Mouse (Mus musculus): ENCODE data around the gene Erc2.

DNA sequence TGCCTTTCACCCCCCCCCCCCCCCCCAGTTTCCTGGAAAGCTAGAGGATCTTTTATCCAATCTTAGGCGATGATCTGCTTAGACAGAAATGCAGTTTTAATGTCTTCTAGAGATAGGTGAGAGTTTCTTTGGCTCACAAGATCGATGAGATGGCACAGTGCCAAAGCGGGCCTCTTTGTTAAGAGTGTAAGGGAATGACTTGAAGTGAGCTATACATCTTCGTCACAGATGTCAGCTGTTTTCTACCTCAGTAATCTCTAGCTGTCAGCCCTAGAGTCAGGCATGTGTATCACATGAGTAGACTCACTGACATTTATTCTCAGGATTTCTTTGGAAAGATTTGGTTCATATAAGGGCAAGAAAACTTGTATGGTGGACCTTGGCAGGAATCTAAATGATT lies 39.2 kb downstream of the Erc2 start:
- TF ChIP-seq CTCF (IDR thresholded peaks at IDR 0.05; ENCODE audit: low read depth) (no peak), EP300 (IDR thresholded peaks at IDR 0.05; ENCODE audit: low read depth) (no peak)

Data from liver, embryonic 14.5 days (tissue).